Mouse (Mus musculus) layer of hippocampus, postnatal 14 days (tissue): Measurements from ENCODE around the gene Arrdc5. TPM values are rescaled to one million over a fixed set of nuclear protein-coding genes. Genes with fewer than 3 reads are reported as not detected.

ENCODE experiments used
- DNase-seq, 2 experiments: peaks; one replicate each; pipeline ENCODE4 v3.0.0; 2021 to 2022; ENCODE audit warnings: low spot score in 2 of 2, mixed read lengths in 1 of 2
- long read RNA-seq, 2 experiments: library from polyadenylated mRNA; stranded (forward); transcript quantifications; one replicate each; pipeline ENCODE4 v2.0.0; 2021
- total RNA-seq, 2 experiments: library from RNA; stranded (reverse); gene quantifications; 2 replicates each; pipeline ENCODE4 v1.2.3; 2021

Gene Arrdc5
- not detected for total RNA-seq
- long read RNA-seq, experiment 1 = 0 reads
- long read RNA-seq, experiment 2 = 0 reads

- DNase-seq = no peak
Observed at GRCm38 (mm10) chr17:56300186-56300585, at the start of gene Arrdc5. Gene Arrdc5, minus strand, starts transcription at chr17:56300286.

DNA sequence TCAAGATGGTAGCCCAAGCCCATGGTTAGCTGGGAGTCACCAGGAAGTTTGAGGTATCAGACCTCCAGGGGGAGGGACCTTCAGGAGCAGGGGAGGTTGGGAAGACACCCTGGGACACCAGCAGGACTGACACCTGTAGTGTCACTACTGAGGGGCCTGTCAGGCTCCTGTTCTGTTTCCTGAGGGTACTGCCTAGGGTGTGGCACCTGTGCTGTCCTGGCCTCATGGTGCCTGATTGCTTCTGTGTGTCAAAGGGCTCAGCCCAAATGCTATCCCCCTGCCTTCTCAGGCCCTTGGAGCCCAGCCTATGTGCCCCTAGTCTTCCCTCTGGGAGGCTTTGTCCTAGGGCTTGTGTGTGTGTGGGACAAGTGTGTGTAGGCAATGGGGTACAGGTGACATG is 48.5 kb upstream of the Arrdc5 start:
- DNase-seq = no peak

DNA sequence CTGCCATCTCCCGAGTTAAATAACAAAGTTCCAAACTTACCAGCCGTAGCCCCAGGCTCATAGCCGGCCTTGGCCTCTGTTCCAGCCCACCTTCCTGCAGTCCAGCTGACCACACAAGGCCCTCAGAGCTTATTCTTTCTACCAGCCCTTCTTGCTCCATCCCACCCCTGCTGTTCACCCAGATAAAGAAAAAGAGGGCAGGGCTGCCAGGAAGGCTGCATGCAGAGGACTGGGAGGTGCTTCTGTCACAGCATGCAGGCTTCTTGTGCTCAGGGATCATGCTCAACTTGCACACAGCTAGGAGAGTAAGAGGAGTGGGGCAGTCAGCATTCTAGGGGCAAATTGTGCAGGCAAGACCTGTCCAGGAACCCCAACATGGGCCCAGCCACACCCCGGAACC is 48.0 kb upstream of the Arrdc5 start:
- DNase-seq = no peak

DNA sequence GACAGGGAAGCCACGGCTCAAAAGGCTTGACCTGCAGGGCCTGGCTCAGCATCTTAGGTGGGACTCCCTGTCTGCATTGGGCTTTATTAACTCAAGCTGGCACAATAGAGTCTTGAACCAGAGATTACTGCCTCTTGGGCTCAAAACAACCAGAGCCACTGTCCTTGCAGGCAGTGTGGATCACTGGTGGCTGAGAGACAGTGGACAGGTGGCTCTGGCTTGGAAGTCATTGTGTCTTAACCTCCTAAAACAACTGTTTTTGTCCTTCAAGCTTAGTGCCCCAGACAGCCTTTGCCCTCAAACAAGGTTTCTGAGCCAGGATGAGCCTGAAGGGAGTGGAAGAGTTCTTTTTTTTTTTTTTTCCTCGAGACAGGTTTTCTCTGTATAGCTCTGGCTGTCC is 45.3 kb upstream of the Arrdc5 start:
- DNase-seq = no peak

- DNase-seq = no peak
Observed at GRCm38 (mm10) chr17:56343466-56343865, 43.4 kb upstream of the Arrdc5 start.

DNA sequence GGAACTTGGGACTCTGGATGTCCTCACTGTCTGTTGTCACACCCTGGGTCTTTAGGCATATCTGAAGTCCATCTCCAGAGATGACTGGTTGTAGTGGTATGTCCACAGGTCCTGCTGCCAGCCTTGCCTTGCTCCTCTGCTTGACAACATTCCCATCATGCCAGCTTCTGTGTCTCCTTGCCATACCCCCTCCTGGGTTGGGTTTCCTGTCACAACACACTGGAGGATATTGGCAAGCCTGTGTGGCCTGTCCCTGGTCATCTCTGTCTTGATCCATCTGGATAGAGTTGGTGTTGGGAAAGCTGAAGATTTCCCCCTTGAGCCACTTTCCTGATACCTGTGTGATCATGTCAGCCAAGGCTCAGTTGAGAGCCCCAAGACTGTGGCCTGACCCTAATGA is 40.6 kb upstream of the Arrdc5 start:
- no peak for DNase-seq

DNA sequence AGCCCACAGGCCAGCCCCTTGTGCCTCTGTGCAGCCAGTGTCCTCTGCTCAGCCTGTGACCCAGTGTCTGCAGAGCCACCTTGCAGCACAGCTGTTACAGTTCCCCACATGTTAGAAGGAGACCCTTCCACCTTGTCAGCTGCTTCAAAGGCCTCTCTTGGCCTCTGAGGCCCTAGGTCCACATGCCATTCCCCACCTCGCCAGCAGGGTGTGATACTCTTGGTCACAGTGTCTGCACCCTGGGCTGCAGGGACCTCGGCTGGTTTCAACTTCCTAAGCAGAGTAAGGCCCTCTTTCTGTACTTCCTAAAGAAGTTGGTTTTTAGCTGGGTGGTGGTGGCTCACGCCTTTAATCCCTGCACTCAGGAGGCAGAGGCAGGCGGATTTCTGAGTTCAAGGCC is 38.8 kb upstream of the Arrdc5 start:
- no peak for DNase-seq

DNA sequence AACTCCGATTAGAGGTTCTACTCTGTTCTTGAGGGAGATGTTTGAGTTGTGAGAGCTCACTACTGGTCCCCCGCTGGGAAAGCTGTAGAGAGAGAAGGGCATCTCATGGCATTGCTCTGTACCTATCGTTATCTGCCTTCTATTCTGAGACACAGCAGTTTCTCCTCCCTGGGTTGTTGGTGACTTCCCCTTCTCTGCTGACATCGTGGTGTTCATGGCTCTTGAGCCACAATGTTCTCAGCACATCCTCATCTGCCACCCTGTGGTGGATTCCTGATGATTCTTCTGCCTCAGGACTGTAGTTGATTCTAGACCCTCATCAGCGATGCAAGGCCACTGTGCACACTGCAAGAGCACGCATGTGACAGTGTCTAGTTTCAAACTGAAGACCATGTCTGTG is 37.7 kb upstream of the Arrdc5 start:
- DNase-seq = no peak

DNA sequence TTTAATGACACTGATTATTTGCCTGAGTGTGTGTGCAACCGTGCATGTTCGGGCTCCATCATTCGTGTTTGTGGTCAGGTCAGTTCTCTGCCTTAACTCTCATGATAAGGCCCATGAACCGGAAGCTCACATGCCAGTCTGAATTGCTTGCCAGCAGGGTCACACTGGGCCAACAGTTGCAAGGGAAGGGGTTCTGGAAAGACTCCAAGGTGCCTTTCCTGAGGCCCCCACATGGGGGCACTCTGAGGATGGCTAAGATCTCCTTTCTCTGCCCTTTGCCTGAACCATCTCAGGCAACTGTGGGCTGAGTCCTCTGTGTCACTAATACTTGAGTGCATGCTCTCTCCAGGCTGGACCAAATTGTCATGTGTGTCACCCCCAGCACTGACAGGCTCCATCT is 37.1 kb upstream of the Arrdc5 start:
- DNase-seq = peak; percentile 57 to 60

DNA sequence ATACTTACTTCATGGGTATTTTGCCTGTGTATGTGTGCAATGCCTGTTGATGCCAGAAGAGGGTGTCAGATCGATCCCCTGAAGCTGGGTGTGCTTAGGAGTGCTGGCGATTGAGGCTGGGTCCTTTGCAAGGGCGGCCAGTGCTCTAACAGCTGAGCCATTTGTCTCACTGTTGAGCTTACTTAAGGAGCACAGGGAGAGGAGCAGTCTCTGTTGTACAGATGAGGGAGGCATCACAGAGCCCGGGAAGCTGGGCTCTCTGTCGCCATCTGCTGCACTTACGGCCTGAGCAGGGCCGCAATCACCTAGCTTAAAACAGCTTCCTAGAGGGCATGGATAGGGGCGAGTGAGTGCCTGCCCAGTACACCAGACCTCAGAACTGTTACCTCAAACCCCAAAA is 32.9 kb upstream of the Arrdc5 start:
- no peak for DNase-seq

- no peak for DNase-seq
Observed at GRCm38 (mm10) chr17:56331256-56331655, 31.2 kb upstream of the Arrdc5 start.

DNA sequence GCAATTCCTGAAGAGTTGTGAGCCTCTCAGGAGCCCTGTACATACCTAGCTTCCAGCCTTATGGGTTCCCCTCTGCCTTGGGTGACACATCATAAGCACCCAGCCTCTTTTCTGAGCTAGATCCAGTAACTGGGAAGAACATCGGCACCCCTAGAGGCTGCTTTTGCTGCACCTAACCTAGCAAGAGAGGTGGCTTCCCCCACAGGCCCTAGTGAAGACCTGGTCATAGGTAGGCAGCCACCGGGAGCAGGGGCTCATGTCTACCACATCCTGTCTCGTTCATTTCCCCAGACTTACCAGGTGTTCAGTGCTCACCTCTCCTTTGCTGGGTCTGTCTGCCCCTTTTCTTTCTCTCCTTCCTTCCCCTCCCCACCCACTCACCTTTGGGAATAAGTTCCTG is 30.3 kb upstream of the Arrdc5 start:
- no peak for DNase-seq

DNA sequence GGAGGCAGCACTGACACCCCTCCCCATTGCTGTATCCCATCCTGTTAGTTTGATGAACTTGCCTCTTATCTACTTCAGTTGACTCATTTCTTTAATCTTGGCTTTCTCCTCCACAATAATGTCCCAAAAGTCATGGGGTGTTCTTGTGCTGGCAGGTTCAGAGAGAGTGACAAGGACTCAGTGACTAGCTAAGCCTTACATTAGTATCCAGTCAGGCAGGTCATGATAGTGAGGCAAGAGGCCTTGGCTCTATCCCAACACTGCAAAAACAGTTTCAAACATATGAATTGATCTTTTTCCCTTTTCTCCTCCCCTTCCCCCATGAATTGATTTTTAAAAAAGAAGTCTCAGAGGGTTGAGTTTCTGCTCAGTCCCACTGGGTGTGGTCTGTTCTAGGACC is 29.2 kb upstream of the Arrdc5 start:
- no peak for DNase-seq

DNA sequence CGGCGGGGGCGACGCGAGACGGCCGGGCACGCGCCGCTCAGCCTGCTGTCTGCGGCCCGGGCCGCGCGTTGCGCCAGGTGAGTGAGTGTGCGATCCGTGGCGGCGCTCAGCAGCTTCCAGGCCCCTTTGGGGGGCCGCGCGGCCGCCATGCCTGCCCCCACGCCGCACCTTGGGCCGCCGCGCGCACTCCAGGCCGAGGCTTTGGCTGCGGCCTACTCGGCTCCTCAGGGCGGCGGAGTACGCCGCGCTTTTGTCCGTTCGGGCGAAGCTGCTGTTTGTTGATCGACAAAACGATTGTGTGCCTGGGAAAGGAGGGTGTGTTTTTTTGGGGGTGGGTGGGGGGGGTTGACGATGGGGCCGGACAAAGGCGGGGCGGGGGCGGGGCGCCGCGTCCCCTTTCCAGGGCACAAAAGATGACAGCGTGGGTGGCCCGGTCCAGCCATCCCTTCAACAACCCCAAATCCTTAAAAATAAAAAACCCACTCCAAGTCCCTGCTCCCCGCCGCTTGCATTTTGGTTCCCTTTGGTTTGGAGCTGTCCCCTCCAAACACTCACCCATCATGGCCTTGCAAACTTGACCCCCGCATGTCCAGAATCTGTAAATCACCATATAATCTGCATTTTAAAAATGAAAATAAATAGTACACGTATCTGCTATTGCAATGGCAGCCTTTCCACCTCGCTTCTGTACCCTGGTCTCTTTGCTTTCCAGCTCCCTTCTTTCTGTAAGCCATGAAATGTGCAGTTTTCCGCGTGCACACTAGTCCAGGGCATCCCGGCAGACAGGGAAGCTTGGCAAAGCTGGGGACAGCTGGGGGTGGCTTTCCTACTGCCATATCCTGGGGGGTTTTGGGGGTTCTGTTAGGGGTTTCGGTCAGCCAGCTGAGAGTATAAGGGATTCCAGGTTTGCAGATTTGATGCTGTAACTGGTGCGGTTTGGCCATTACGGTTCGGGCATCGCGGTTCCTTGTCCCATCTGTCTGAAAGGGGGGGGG is 26.4 kb upstream of the Arrdc5 start:
- DNase-seq = peak in 1 of 2 experiments; percentile 28

DNA sequence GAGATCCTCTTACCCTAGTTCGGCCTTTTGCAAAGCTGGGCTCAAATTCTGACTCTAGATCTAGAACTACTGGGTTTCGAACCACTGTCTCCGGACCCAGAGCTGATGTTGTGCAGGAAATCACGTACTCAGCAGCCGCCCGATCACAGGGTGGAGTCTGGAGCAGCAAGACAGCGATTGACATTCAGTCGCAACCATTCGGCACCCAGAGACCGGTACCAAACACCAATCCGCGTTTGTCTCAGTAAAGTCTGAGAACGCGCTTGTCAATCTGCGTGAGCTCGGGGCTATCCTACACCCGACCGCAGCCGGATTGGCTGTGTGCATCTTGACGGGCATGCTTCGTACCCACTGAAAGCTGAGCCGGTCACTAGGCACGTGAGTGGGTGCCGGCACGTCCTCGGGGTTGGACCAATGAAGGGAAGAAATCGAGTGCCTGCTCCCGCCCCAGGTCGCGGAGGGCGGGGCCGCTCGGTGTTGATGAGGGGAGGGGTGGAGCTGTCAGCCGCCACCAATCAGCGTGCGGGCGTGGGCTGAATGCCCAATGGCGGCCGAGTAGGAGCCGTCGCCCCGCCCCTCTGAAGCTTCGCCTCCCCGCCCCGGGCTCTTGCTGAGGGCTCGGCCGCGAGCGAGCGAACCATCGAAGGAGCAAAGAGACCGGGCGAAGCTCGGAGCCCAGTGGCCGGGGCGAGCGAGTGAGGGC is 25.5 kb upstream of the Arrdc5 start, which contains the start of gene Kdm4b:
Gene Kdm4b, plus strand, starts transcription at position 613 of the 703 bp plus-strand sequence.
- DNase-seq = peak; percentile 97 to 99

- no peak for DNase-seq
Observed at GRCm38 (mm10) chr17:56324419-56324818, 24.3 kb upstream of the Arrdc5 start.

DNA sequence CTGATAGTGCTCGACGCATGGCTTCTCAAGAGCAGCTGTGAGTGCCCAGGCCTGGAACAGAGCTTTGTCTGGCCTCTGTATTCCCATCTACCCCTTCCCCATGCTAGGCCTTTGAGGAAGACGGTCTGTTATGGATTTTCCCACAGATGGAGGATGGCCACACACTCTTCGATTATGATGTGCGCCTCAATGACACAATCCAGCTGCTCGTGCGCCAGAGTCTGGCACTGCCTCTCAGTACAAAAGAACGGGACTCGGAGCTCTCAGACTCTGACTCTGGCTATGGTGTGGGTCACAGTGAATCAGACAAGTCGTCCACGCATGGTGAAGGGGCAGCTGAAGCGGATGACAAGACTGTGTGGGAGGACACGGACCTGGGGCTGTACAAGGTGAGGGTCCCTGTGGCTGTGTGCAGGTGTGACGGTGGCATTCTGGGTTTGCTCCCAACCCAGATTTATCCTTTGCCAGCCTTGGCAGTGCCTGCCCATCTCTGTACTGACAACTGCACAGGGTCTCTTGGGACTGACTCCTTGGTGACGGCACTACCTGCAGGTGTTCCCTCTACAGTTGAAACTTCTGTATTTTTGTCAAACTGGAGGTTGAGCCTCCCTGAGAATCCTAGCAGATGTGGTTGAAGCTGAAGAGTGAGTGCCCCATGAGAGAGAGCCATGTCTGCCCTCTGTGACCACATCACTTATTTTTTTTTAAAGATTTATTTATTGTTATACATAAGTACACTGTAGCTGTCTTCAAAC is 9.3 kb upstream of the Arrdc5 start:
- DNase-seq = no peak

DNA sequence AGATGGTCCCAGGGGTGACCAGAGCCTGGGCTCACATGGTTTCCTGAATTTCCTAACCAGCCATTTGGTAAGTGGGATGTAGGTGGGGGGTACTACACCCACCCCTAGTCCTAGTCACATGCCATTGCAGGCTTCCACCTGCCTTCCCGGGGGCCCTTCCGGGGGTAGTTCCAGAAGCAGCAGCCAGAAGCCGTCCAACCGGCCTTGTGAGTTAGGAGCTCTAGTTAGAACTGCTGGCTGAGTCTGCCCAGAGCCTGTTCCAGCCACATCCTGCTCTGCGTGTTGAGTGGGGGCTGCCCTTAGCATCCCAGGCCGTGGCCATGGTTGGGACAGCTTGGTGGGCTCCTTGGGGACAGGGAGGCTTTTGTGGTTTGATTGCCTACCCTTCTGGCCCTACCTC is 8.0 kb upstream of the Arrdc5 start:
- no peak for DNase-seq

- DNase-seq = no peak
Observed at GRCm38 (mm10) chr17:56305826-56306225, 5.7 kb upstream of the Arrdc5 start.

DNA sequence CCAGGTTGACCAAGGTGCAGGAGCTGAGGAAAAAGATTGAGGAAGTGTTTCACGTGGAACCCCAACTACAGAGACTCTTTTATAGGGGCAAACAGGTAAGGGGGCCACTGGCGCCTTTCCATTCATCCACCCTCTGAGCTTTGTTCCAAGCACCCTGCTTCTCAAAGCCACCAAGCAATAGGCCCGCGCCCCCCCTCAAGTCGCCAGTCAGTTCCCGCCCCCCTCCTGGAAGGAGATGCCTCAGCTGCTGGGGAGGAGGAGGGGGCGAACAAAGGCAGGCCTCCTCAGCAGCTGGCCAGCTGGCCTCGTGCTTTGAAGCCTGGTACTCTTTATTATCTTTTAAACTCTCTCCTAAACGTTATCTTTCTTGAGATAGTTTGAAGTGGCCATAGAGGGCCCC is 5.1 kb upstream of the Arrdc5 start:
- no peak for DNase-seq

GRCm38 (mm10) chr17:56304718-56305117 is 4.6 kb upstream of the Arrdc5 start:
- DNase-seq = no peak
